Mouse (Mus musculus) left cerebral cortex, adult 8-10 months (tissue): ENCODE data around the gene Utrn. TPM values are rescaled to one million over a fixed set of nuclear protein-coding genes. Genes with fewer than 3 reads are reported as not detected.

Experiments used
- total RNA-seq, 4 experiments: library from RNA; stranded (reverse); gene quantifications; 2 replicates each; pipeline ENCODE4 v1.2.4; 2022

Utrn gene
- total RNA-seq, 4 experiments from 2014 or later, result 69.4 to 88.4 (median 77.1) TPM

Other genes with a start within 250 kb of the Utrn start
- under 1 TPM in 2 of 4 experiments, not detected in 2; 0.25 to 0.41 TPM for gene Stx11, start 94.9 kb upstream of the Utrn start, total RNA-seq
- gene Sf3b5, start 136.0 kb upstream of the Utrn start, total RNA-seq, result 1 to 10 TPM; 7.0 to 9.2 (median 7.8) TPM
- gene Plagl1, start 191.1 kb upstream of the Utrn start, total RNA-seq, result 10 to 100 TPM; 12.9 to 18.8 (median 15.7) TPM